Mouse (Mus musculus) liver, embryonic 16.5 days (tissue): Measurements from ENCODE around the gene Ick. TPM values are rescaled to one million over a fixed set of nuclear protein-coding genes. Genes with fewer than 3 reads are reported as not detected.

ENCODE experiments used
- ATAC-seq: fragments of 200-750 bp; cut with Nextera tagmentation; 2 replicates; pipeline ENCODE4 v1.8.0; 2017; ENCODE audit warnings: low read depth, mild to moderate bottlenecking, moderate number of reproducible peaks, moderate library complexity
- H3K27ac ChIP-seq: fragments of 300-500 bp; sonication (generic); 2 replicates; pipeline ENCODE4 v1.5.1; 2014; ENCODE audit warnings: mild to moderate bottlenecking, low read length
- H3K27me3 ChIP-seq: fragments of 300-500 bp; sonication (generic); 2 replicates; pipeline ENCODE4 v1.6.1; 2014; ENCODE audit warnings: low read depth, low read length, mixed read lengths; ENCODE audit not compliant: control insufficient read depth, insufficient read depth
- H3K36me3 ChIP-seq: fragments of 300-500 bp; sonication (generic); 2 replicates; pipeline ENCODE4 v1.6.1; 2014; ENCODE audit warnings: mild to moderate bottlenecking; ENCODE audit not compliant: control insufficient read depth, insufficient read depth
- H3K4me1 ChIP-seq: fragments of 300-500 bp; sonication (generic); 2 replicates; pipeline ENCODE4 v1.6.1; 2014; ENCODE audit warnings: low read depth, low read length, mixed read lengths; ENCODE audit not compliant: control insufficient read depth
- H3K4me2 ChIP-seq: fragments of 300-500 bp; sonication (generic); 2 replicates; pipeline ENCODE4 v1.6.1; 2014; ENCODE audit warnings: low read depth, low read length, mixed read lengths
- H3K4me3 ChIP-seq: fragments of 300-500 bp; sonication (generic); 2 replicates; pipeline ENCODE4 v1.5.1; 2014; ENCODE audit warnings: low read depth, mild to moderate bottlenecking, low read length
- H3K9ac ChIP-seq: fragments of 300-500 bp; sonication (generic); 2 replicates; pipeline ENCODE4 v1.6.1; 2014; ENCODE audit warnings: low read depth, low read length
- H3K9me3 ChIP-seq: fragments of 300-500 bp; sonication (generic); replicated peaks from 2 replicates; pipeline ENCODE4 v1.6.1; 2016; ENCODE audit warnings: low read length; ENCODE audit not compliant: control insufficient read depth
- WGBS: fragments of 180-500 bp; shearing (Covaris S2); extraction: QIAGEN DNeasy Blood & Tissue Kit; methylation state at CpG from one replicate; pipeline ENCODE4 v1.1.7; 2014; ENCODE audit not compliant: insufficient replicate concordance; 5-methylcytosine and 5-hydroxymethylcytosine counted together
- polyA plus RNA-seq: library from polyadenylated mRNA; unstranded; fragments of >200 nt; fragmentation: Nextera tagmentation; extraction: Ambion mirVana; gene quantifications from 2 replicates; pipeline ENCODE4 v1.2.1, GENCODE M21; 2015

Gene Ick
- polyA plus RNA-seq, 1 experiment from 2014 or later, result 5.5 TPM

DNA sequence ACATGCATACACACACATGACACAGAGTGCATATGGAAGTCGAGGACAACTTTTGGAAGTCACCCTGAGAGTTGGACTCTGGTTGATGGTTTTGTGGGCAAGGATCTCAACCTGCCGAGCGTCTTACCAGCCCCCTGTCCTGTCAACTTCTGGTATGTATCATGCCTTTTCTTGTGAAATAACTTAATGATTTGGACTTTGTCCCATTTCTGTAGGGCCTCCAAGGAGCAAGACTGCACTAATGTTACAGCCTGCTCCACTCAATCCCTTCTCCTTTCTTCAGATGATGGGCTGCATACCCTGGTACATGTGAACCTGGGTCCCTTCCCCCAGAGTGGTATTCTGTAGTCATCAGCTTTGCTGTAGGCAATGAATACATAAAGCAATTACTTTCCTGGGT lies 101.1 kb downstream of the Ick start:
- no peaks in the 10 kb centered on the region for H3K36me3 ChIP-seq
- H3K9me3 ChIP-seq, result no peaks in the 10 kb centered on the region
- H3K27me3 ChIP-seq, result no peaks in the 10 kb centered on the region
- ATAC-seq, result no peak
- 75% methylated on average over 3 of the region's 3 CpGs for WGBS
- H3K4me1 ChIP-seq, result no peaks in the 10 kb centered on the region
- no peak overlapping the region for H3K4me3 ChIP-seq
- H3K9ac ChIP-seq, result no peak overlapping the region
- no peak overlapping the region for H3K27ac ChIP-seq
- H3K4me2 ChIP-seq, result no peak overlapping the region

DNA sequence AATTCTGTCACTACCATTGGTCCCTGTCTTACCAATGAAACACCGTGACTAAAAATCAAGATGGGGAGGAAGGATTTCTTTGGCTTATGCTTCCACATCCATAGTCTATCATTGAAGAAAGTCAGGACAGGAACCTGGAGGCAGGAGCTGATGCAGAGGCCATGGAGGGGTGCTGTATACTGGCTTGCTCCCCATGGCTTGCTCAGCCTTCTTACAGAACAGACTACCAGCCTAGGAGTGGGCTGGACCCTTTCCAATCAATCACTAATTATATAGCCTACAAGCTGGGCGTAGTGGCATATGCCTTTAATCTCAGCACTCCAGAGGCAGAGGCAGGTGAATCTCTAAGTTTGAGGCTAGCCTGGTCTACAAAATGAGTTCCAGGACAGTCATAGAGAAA lies 101.8 kb downstream of the Ick start:
- H3K4me1 ChIP-seq, result no peaks in the 10 kb centered on the region
- no peak overlapping the region for H3K4me3 ChIP-seq
- H3K9me3 ChIP-seq, result no peaks in the 10 kb centered on the region
- 71% methylated on average over 2 of the region's 2 CpGs for WGBS
- H3K9ac ChIP-seq, result no peak overlapping the region
- H3K27ac ChIP-seq, result no peak overlapping the region
- no peaks in the 10 kb centered on the region for H3K27me3 ChIP-seq
- H3K36me3 ChIP-seq, result no peaks in the 10 kb centered on the region
- no peak overlapping the region for H3K4me2 ChIP-seq
- ATAC-seq, result no peak

GRCm38 (mm10) chr9:78211521-78211920 lies 102.5 kb downstream of the Ick start:
- Histone ChIP-seq H3K27ac (no peak overlapping the region), H3K36me3 (no peaks in the 10 kb centered on the region), H3K27me3 (no peaks in the 10 kb centered on the region), H3K4me1 (no peaks in the 10 kb centered on the region), H3K4me2 (no peak overlapping the region), H3K9me3 (no peaks in the 10 kb centered on the region), H3K4me3 (no peak overlapping the region), H3K9ac (no peak overlapping the region)
- 64% methylated on average over 3 of the region's 3 CpGs for WGBS
- no peak for ATAC-seq

DNA sequence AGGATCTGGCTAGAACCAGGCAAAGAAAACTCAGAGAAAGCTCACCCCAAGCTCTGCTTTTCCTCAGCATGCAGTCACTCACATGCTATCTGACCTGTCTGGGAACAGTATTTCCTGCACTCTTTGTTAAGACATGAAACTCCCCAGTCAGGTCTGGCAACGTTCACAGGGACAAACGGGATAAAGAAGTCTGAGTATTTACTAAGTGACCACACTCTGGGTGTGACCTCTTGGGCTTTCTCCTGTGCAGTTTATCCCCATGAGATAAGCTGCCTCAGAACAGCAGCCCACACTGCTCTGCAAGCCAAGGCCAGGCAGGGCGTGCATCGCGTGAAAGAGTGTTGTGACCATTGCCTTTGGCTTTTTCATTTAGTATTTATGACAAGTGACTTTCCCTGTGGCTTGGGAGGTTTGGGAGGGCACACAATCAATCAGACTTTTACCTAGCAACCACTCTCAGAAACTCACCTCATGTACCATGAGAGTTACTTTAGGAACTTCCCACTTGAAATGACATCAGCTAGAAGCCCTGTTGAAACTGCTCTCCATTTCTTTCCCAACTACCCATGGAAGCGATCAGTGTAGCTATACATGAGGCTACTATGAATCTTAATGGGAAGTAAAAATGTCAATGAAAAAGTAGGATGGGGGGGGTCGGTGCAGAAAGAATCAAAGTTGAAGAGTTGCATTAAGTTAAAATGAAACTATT lies 103.5 kb downstream of the Ick start:
- H3K4me3 ChIP-seq, result no peak overlapping the region
- no peaks in the 10 kb centered on the region for H3K27me3 ChIP-seq
- H3K9me3 ChIP-seq, result no peaks in the 10 kb centered on the region
- no peak overlapping the region for H3K9ac ChIP-seq
- no peak overlapping the region for H3K4me2 ChIP-seq
- no peak for ATAC-seq
- no peaks in the 10 kb centered on the region for H3K36me3 ChIP-seq
- no peaks in the 10 kb centered on the region; the same call in 1 of the 2 replicates for H3K4me1 ChIP-seq
- WGBS, result 32% methylated on average over 7 of the region's 7 CpGs
- no peak overlapping the region for H3K27ac ChIP-seq

- Histone ChIP-seq H3K9ac (no peak overlapping the region), H3K9me3 (no peaks in the 10 kb centered on the region), H3K27me3 (no peaks in the 10 kb centered on the region), H3K4me2 (no peak overlapping the region), H3K4me1 (no peaks in the 10 kb centered on the region; the same call in 1 of the 2 replicates), H3K27ac (no peak overlapping the region), H3K36me3 (no peaks in the 10 kb centered on the region), H3K4me3 (no peak overlapping the region)
- ATAC-seq, result peak; percentile 71
- WGBS, result 46% methylated on average over 4 of the region's 4 CpGs
These were observed 108.1 kb downstream of the Ick start for GRCm38 (mm10) chr9:78217074-78217473.

Other genes with a start within 250 kb of the Ick start
- 19.1 and 19.2 TPM in 2 replicates for gene Elovl5, start 191.8 kb upstream of the Ick start, polyA plus RNA-seq
- gene Gcm1, start 57.3 kb upstream of the Ick start, polyA plus RNA-seq, result not detected in 2 replicates
- gene Fbxo9, start 127 bp upstream of the Ick start, polyA plus RNA-seq, result 65.3 and 66.2 TPM in 2 replicates
- gene Gsta4, start 73.6 kb downstream of the Ick start, polyA plus RNA-seq, result 41.1 and 44.1 TPM in 2 replicates
- 0.60 and 0.77 TPM in 2 replicates for gene Gsta1, start 121.5 kb downstream of the Ick start, polyA plus RNA-seq
- 0.26 and 1.2 TPM in 2 replicates for gene Gm3776, start 147.9 kb downstream of the Ick start, polyA plus RNA-seq
- not detected in 2 replicates for gene Gm10639, start 180.7 kb downstream of the Ick start, polyA plus RNA-seq
- gene Omt2a, start 205.6 kb downstream of the Ick start, polyA plus RNA-seq, result not detected in 2 replicates
- gene Omt2b, start 218.4 kb downstream of the Ick start, polyA plus RNA-seq, result not detected in 2 replicates
- gene Gsta2, start 246.6 kb downstream of the Ick start, polyA plus RNA-seq, result 0.25 TPM in 1 of 2 replicates, not detected in the other